Mouse (Mus musculus): Measurements from ENCODE around the gene Pfkl. TPM values are rescaled to one million over a fixed set of nuclear protein-coding genes. Genes with fewer than 3 reads are reported as not detected.
"Not testable (repeated sequence)": the region's sequence is repeated elsewhere in the genome, so short reads cannot be mapped to it uniquely, and the experiment has no call there.

Gene Pfkl
- polyA plus RNA-seq, 1 experiment from 2014 or later, result 87.0 TPM

DNA sequence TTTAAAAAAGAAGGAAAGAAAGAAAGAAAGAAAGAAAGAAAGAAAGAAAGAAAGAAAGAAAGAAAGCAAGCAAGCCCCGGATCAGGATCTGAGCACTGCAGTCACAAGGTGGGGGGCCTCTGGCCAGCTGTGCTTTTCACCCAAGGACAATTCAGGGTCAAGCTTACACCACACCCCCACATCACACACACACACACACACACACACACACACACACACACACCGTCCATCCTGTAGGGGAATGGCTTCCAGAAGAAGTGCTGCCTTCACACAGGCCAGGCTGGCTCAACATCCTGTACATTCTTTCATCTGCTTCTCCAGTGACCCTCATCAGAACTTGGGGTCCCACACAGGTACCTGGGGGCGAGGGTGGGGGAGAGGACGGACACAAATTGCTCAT lies 9.4 kb upstream of the Pfkl start:
- H3K36me3 ChIP-seq (ENCODE audit: control insufficient read depth, insufficient read depth, low read length), result no peaks in the 10 kb centered on the region
- H3K4me1 ChIP-seq (ENCODE audit: control insufficient read depth, insufficient read depth, low read length), result no peaks in the 10 kb centered on the region
- no peak overlapping the region for H3K4me2 ChIP-seq (ENCODE audit: low read depth, low read length)
- no peaks in the 10 kb centered on the region for H3K27me3 ChIP-seq (replicated peaks; ENCODE audit: control insufficient read depth, insufficient read depth, low read length)
- ATAC-seq (ENCODE audit: low read depth), result no peak
- WGBS, result 82% methylated on average over 4 of the region's 4 CpGs
- no peaks in the 10 kb centered on the region for H3K9me3 ChIP-seq (ENCODE audit: control insufficient read depth, low read length)
- H3K4me3 ChIP-seq (ENCODE audit: low read depth, low read length), result no peak overlapping the region
- no peak overlapping the region for H3K9ac ChIP-seq (ENCODE audit: low read depth, low read length)
- DNase-seq (ENCODE audit: low spot score), result no peak
- H3K27ac ChIP-seq (replicated peaks; ENCODE audit: low read depth, low read length), result no peak overlapping the region

- Histone ChIP-seq H3K9me3 (ENCODE audit: control insufficient read depth, low read length) (no peaks in the 10 kb centered on the region), H3K9ac (ENCODE audit: low read depth, low read length) (no peak overlapping the region), H3K36me3 (ENCODE audit: control insufficient read depth, insufficient read depth, low read length) (no peaks in the 10 kb centered on the region), H3K27ac (replicated peaks; ENCODE audit: low read depth, low read length) (no peak overlapping the region), H3K27me3 (replicated peaks; ENCODE audit: control insufficient read depth, insufficient read depth, low read length) (no peaks in the 10 kb centered on the region), H3K4me1 (ENCODE audit: control insufficient read depth, insufficient read depth, low read length) (no peaks in the 10 kb centered on the region), H3K4me2 (ENCODE audit: low read depth, low read length) (peak overlapping the region; percentile 43), H3K4me3 (ENCODE audit: low read depth, low read length) (peak overlapping the region; percentile 7; the same call in 1 of the 2 replicates)
- WGBS, result 16% methylated on average over 19 of the region's 19 CpGs
- ATAC-seq (ENCODE audit: low read depth), result peak; percentile 84; the same call in 1 of the 2 replicates
- peak; percentile 89 for DNase-seq (ENCODE audit: low spot score)
Measured at GRCm38 (mm10) chr10:78018797-78019203, 8.9 kb upstream of the Pfkl start.

- no peaks in the 10 kb centered on the region for H3K4me1 ChIP-seq (ENCODE audit: control insufficient read depth, insufficient read depth, low read length)
Measured at GRCm38 (mm10) chr10:78016366-78016765, 6.5 kb upstream of the Pfkl start.

DNA sequence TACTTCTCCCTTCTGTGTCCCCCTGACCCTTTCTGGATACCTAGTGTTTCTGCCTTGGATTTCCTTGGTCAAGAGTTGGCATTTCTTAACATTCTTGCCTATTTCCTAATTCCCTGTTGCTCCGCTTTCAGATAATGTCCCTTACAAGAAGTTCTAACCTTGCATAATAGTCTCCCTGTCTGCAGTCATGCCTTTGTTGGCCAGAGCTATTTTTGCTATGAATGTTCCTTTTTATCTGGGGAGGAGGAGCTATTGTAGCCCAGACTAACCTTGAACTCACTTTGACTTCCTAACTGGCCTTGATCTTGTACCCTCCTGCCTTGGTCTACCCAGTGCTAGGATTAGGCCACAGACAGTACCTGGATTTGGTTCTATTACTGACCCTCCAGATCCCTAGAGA lies 5.6 kb upstream of the Pfkl start:
- ATAC-seq (ENCODE audit: low read depth), result no peak
- WGBS, result 79% methylated on average over 1 of the region's 1 CpGs

More at GRCm38 (mm10) chr10:78016366-78016765, 6.5 kb upstream of the Pfkl start:
- no peak overlapping the region for H3K4me2 ChIP-seq (ENCODE audit: low read depth, low read length)
- no peak overlapping the region for H3K4me3 ChIP-seq (ENCODE audit: low read depth, low read length)
- no peak overlapping the region for H3K27ac ChIP-seq (replicated peaks; ENCODE audit: low read depth, low read length)
- ATAC-seq (ENCODE audit: low read depth), result no peak
- no peak overlapping the region for H3K9ac ChIP-seq (ENCODE audit: low read depth, low read length)
- H3K27me3 ChIP-seq (replicated peaks; ENCODE audit: control insufficient read depth, insufficient read depth, low read length), result no peaks in the 10 kb centered on the region
- H3K9me3 ChIP-seq (ENCODE audit: control insufficient read depth, low read length), result no peaks in the 10 kb centered on the region
- WGBS, result 56% methylated on average over 5 of the region's 5 CpGs
- no peak for DNase-seq (ENCODE audit: low spot score)
- H3K36me3 ChIP-seq (ENCODE audit: control insufficient read depth, insufficient read depth, low read length), result no peaks in the 10 kb centered on the region

GRCm38 (mm10) chr10:78012661-78013495 lies 3.0 kb upstream of the Pfkl start:
- Histone ChIP-seq H3K36me3 (ENCODE audit: control insufficient read depth, insufficient read depth, low read length) (no peaks in the 10 kb centered on the region), H3K27ac (replicated peaks; ENCODE audit: low read depth, low read length) (no peak overlapping the region), H3K9ac (ENCODE audit: low read depth, low read length) (no peak overlapping the region), H3K4me1 (ENCODE audit: control insufficient read depth, insufficient read depth, low read length) (peaks cover 12% of the 10 kb centered on the region), H3K4me3 (ENCODE audit: low read depth, low read length) (no peak overlapping the region), H3K4me2 (ENCODE audit: low read depth, low read length) (no peak overlapping the region), H3K27me3 (replicated peaks; ENCODE audit: control insufficient read depth, insufficient read depth, low read length) (no peaks in the 10 kb centered on the region), H3K9me3 (ENCODE audit: control insufficient read depth, low read length) (no peaks in the 10 kb centered on the region)
- WGBS, result 89% methylated on average over 18 of the region's 18 CpGs
- DNase-seq (ENCODE audit: low spot score), result no peak
- ATAC-seq (ENCODE audit: low read depth), result no peak

More for the DNA sequence above, 5.6 kb upstream of the Pfkl start:
- Histone ChIP-seq H3K9ac (ENCODE audit: low read depth, low read length) (no peak overlapping the region), H3K36me3 (ENCODE audit: control insufficient read depth, insufficient read depth, low read length) (no peaks in the 10 kb centered on the region), H3K4me2 (ENCODE audit: low read depth, low read length) (no peak overlapping the region), H3K4me1 (ENCODE audit: control insufficient read depth, insufficient read depth, low read length) (peaks cover 2% of the 10 kb centered on the region; the same call in 1 of the 2 replicates), H3K9me3 (ENCODE audit: control insufficient read depth, low read length) (no peaks in the 10 kb centered on the region), H3K27me3 (replicated peaks; ENCODE audit: control insufficient read depth, insufficient read depth, low read length) (no peaks in the 10 kb centered on the region), H3K4me3 (ENCODE audit: low read depth, low read length) (no peak overlapping the region), H3K27ac (replicated peaks; ENCODE audit: low read depth, low read length) (no peak overlapping the region)
- no peak for DNase-seq (ENCODE audit: low spot score)

DNA sequence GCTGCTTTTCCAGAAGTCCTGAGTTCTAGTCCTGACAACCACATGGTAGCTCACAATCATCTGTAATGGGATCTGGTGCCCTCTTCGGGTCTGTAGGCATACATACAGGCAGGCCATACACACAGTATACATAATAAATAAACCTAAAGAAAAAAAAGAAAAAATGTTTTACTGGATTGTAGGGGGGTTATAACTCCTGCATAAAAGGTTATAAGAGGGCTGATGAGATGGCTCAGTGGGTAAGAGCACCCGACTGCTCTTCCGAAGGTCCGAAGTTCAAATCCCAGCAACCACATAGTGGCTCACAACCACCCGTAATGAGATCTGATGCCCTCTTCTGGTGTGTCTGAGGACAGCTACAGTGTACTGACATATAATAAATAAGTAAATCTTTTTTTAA lies 1.2 kb upstream of the Pfkl start:
- H3K4me3 ChIP-seq (ENCODE audit: low read depth, low read length); H3K9me3 ChIP-seq (ENCODE audit: control insufficient read depth, low read length); H3K9ac ChIP-seq (ENCODE audit: low read depth, low read length); H3K27ac ChIP-seq (replicated peaks; ENCODE audit: low read depth, low read length); H3K4me2 ChIP-seq (ENCODE audit: low read depth, low read length); H3K27me3 ChIP-seq (replicated peaks; ENCODE audit: control insufficient read depth, insufficient read depth, low read length); DNase-seq (ENCODE audit: low spot score); H3K36me3 ChIP-seq (ENCODE audit: control insufficient read depth, insufficient read depth, low read length); ATAC-seq (ENCODE audit: low read depth): not testable (repeated sequence)
- 91% methylated on average over 5 of the region's 5 CpGs for WGBS
- peaks cover 27% of the 10 kb centered on the region for H3K4me1 ChIP-seq (ENCODE audit: control insufficient read depth, insufficient read depth, low read length)

DNA sequence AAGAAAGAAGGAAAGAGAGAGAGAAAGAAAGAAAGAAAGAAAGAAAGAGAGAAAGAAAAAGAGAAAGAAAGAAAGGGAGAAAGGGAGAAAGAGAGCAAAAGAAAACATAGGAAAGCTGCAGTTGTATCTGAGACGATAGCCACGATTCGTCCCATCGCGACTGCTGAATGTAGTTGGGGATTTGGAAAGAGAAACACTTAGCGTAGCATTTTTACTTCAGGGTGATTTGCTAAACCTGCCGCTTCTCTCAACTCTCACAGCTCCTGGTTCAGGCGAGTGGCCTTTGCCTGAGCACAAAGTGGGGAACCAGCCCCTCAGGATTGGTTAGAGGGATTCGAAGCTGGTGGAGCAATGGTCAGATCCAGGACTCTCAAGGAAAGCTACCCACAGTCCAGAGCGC lies 452 bp upstream of the Pfkl start:
- Histone ChIP-seq H3K4me2 (ENCODE audit: low read depth, low read length) (peak overlapping the region; percentile 82), H3K9ac (ENCODE audit: low read depth, low read length) (no peak overlapping the region; the same call in 1 of the 2 replicates), H3K4me3 (ENCODE audit: low read depth, low read length) (peak overlapping the region; percentile 86), H3K36me3 (ENCODE audit: control insufficient read depth, insufficient read depth, low read length) (peaks cover under 1% of the 10 kb centered on the region; the same call in 1 of the 2 replicates), H3K27ac (replicated peaks; ENCODE audit: low read depth, low read length) (no peak overlapping the region), H3K27me3 (replicated peaks; ENCODE audit: control insufficient read depth, insufficient read depth, low read length) (no peaks in the 10 kb centered on the region), H3K4me1 (ENCODE audit: control insufficient read depth, insufficient read depth, low read length) (peaks cover 27% of the 10 kb centered on the region), H3K9me3 (ENCODE audit: control insufficient read depth, low read length) (no peaks in the 10 kb centered on the region)
- DNase-seq (ENCODE audit: low spot score), result peak; percentile 12
- no peak for ATAC-seq (ENCODE audit: low read depth)
- 16% methylated on average over 10 of the region's 10 CpGs for WGBS

- under 1% methylated on average over 42 of the region's 59 CpGs for WGBS
- peak overlapping the region; percentile 86 for H3K4me3 ChIP-seq (ENCODE audit: low read depth, low read length)
- peak overlapping the region; percentile 93 for H3K9ac ChIP-seq (ENCODE audit: low read depth, low read length)
- H3K4me1 ChIP-seq (ENCODE audit: control insufficient read depth, insufficient read depth, low read length), result peaks cover 27% of the 10 kb centered on the region
- H3K9me3 ChIP-seq (ENCODE audit: control insufficient read depth, low read length), result no peaks in the 10 kb centered on the region
- H3K27ac ChIP-seq (replicated peaks; ENCODE audit: low read depth, low read length), result peak overlapping the region; percentile 96
- H3K36me3 ChIP-seq (ENCODE audit: control insufficient read depth, insufficient read depth, low read length), result peaks cover 10% of the 10 kb centered on the region; the same call in 1 of the 2 replicates
- peak; percentile 96 for DNase-seq (ENCODE audit: low spot score)
- peak; percentile 97 for ATAC-seq (ENCODE audit: low read depth)
- H3K4me2 ChIP-seq (ENCODE audit: low read depth, low read length), result peak overlapping the region; percentile 82
- no peaks in the 10 kb centered on the region for H3K27me3 ChIP-seq (replicated peaks; ENCODE audit: control insufficient read depth, insufficient read depth, low read length)
Measured at GRCm38 (mm10) chr10:78009184-78009944, 519 bp downstream of the Pfkl start.

Data from embryonic facial prominence, embryonic 14.5 days (tissue).